ENCODE assay signal across 20 mouse cellular contexts in the genomic region with DNA sequence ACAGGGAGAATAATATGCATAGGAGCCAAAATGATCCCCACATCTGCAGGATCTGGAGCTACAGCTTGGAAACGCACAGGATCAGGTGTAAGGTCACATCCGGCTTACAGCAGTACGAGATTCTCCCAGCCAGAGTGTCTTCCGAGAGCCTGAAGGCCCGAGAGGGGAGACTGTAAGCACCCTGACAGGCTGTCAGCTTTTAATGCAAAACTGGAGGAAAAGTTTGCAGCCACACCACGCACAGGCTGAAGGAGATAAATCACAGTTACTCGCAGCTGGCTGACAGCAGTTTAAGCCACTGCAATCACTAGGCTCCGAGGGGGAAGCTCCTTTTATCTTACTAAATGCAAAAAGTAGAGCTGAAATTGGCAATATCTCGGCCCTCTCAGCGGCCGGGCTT.
DNase-seq lines count a peak whose midpoint lies in the region; ATAC-seq and TF ChIP-seq lines count a peak whose summit lies in the region.
"Had no signal": no experiment of that assay in that cellular context is flagged by ENCODE, and none has a peak within 500 bp of the region (broad histone marks: within the 10 kb centered on the region; RNA-seq: fewer than 3 reads in every experiment).

No protein-coding gene starts in this region.

- intact Hi-C loops in gastrocnemius, postnatal 36 days (cut with DNase I), result no loop called here

- H3K4me2 ChIP-seq in kidney, embryonic 15.5 days, result 0 out of 2 replicates have a peak overlapping the region, but pooled peaks have one; percentile 0
- H3K4me2 ChIP-seq: embryonic facial prominence, embryonic 13.5 days; heart, embryonic 11.5 days had no signal

- no peaks in the 10 kb centered on the region for H3K9me3 ChIP-seq in kidney, embryonic 15.5 days (replicated peaks)
- H3K9me3 ChIP-seq: embryonic facial prominence, embryonic 13.5 days had no signal

- no peak overlapping the region for H3K9ac ChIP-seq in kidney, embryonic 15.5 days
- H3K9ac ChIP-seq: embryonic facial prominence, embryonic 13.5 days had no signal

- H3K4me3 ChIP-seq in kidney, embryonic 15.5 days (replicated peaks), result no peak overlapping the region
- H3K4me3 ChIP-seq: embryonic facial prominence, embryonic 13.5 days had no signal

- H3K27ac ChIP-seq in kidney, embryonic 15.5 days, result no peak overlapping the region
- H3K27ac ChIP-seq: embryonic facial prominence, embryonic 13.5 days; macrophage had no signal

- H3K4me1 ChIP-seq in kidney, embryonic 15.5 days, result peaks cover 7% of the 10 kb centered on the region
- H3K4me1 ChIP-seq: embryonic facial prominence, embryonic 13.5 days had no signal

- H3K27me3 ChIP-seq in kidney, embryonic 15.5 days, result no peaks in the 10 kb centered on the region

- H3K36me3 ChIP-seq in kidney, embryonic 15.5 days, result no peaks in the 10 kb centered on the region
- H3K36me3 ChIP-seq: embryonic facial prominence, embryonic 13.5 days had no signal

- no peak for TF ChIP-seq POLR2A in brain, embryonic 14.5 days (IDR thresholded peaks at IDR 0.05; ENCODE audit: borderline replicate concordance, extremely low read depth, insufficient read depth, insufficient read length, poor library complexity, severe bottlenecking)

- 26% methylated on average over 11 of the region's 11 CpGs for WGBS in kidney, embryonic 15.5 days

- no peak for TF ChIP-seq CTCF in brain, embryonic 14.5 days (IDR thresholded peaks at IDR 0.05; ENCODE audit: borderline replicate concordance, extremely low read depth, insufficient read depth, insufficient read length)

- no peak for ATAC-seq in kidney, embryonic 15.5 days (replicated peaks; ENCODE audit: low FRiP score)

- DNase-seq in embryo, embryonic 10 days (ENCODE audit: low spot score), result peak; percentile 4
- DNase-seq in embryo, embryonic 9.5 days (ENCODE audit: extremely low spot score), result no peak
- no peak for DNase-seq in kidney, adult 8-10 months
- DNase-seq in brain, embryonic 14.5 days (ENCODE audit: low read depth), result peak; percentile 45
- DNase-seq in mesoderm, embryonic 11.5 days (ENCODE audit: low read depth, low spot score), result peak; percentile 41
- no peak for DNase-seq in gastrocnemius, postnatal 36 days
- no peak for DNase-seq in layer of hippocampus, postnatal 10 days (ENCODE audit: low spot score in 2 of 2)
- DNase-seq: adrenal gland, adult 2 months; cerebellum, adult 11 months; cerebellum, postnatal 14 days; gastrocnemius, postnatal 10 days; heart, postnatal 14 days; kidney, adult 2 months; lung, adult 2 months; right cerebral cortex, postnatal 4 days; thymus, adult 18-20 months had no signal

Comparison
In these comparisons a context has a peak if more than half of its experiments do, and no peak if none do; other contexts are left out.
1. DNase-seq: peak in embryo, embryonic 10 days (single experiment), brain, embryonic 14.5 days (single experiment) and mesoderm, embryonic 11.5 days (single experiment); none in embryo, embryonic 9.5 days (single experiment), kidney, adult 8-10 months (0 of 2), gastrocnemius, postnatal 36 days (0 of 2) and layer of hippocampus, postnatal 10 days (0 of 2).